Mouse (Mus musculus) MEL (cell line): ENCODE results near the gene Axin2.

Experiments used
- CTCF ChIP-seq, 3 experiments: IDR thresholded peaks in 2 of 3; conservative IDR thresholded peaks in 1 of 3; 2 replicates each; pipeline ENCODE4 v1.5.1; 2011 to 2012; ENCODE audit warnings: low read length in 3 of 3, low read depth in 2 of 3, mild to moderate bottlenecking in 2 of 3, improper control_type of control experiment in 1 of 3, inconsistent platforms in 1 of 3, mixed read lengths in 1 of 3, moderate library complexity in 1 of 3; ENCODE audit not compliant: control insufficient read depth in 1 of 3, insufficient read depth in 1 of 3, poor library complexity in 1 of 3, severe bottlenecking in 1 of 3
- EP300 ChIP-seq, 2 experiments: IDR thresholded peaks; 2 replicates each; pipeline ENCODE4 v1.6.1; 2011; ENCODE audit warnings: improper control_type of control experiment in 2 of 2, low read length in 2 of 2, low read depth in 1 of 2, mild to moderate bottlenecking in 1 of 2
- GABPA ChIP-seq: IDR thresholded peaks from 2 replicates; pipeline ENCODE4 v1.6.1; 2012; ENCODE audit warnings: low read depth, mild to moderate bottlenecking, inconsistent platforms, low read length, improper control_type of control experiment, moderate library complexity
- HCFC1 ChIP-seq: IDR thresholded peaks from 2 replicates; pipeline ENCODE4 v1.6.1; 2012; ENCODE audit warnings: low read depth, mild to moderate bottlenecking, inconsistent platforms, low read length, improper control_type of control experiment, moderate library complexity
- KAT2A ChIP-seq: conservative IDR thresholded peaks from 2 replicates; pipeline ENCODE4 v1.6.1; 2012; ENCODE audit warnings: low read depth, low read length, improper control_type of control experiment, inconsistent platforms
- MXI1 ChIP-seq: IDR thresholded peaks from 2 replicates; pipeline ENCODE4 v1.6.1; 2011; ENCODE audit warnings: mild to moderate bottlenecking, low read depth, low read length, improper control_type of control experiment
- POLR2A ChIP-seq, 2 experiments: IDR thresholded peaks; 2 replicates each; pipeline ENCODE4 v1.6.1; 2011 to 2012; ENCODE audit warnings: low read length in 2 of 2, mild to moderate bottlenecking in 2 of 2, control low read depth in 1 of 2, improper control_type of control experiment in 1 of 2, low read depth in 1 of 2, moderate library complexity in 1 of 2; ENCODE audit not compliant: control insufficient read depth in 1 of 2, insufficient read depth in 1 of 2, poor library complexity in 1 of 2
- SMC3 ChIP-seq: IDR thresholded peaks from 2 replicates; pipeline ENCODE4 v1.6.1; 2011; ENCODE audit warnings: low read depth, low read length, improper control_type of control experiment
- TBP ChIP-seq: IDR thresholded peaks from 2 replicates; pipeline ENCODE4 v1.8.0; 2011; ENCODE audit warnings: low read depth, low read length, improper control_type of control experiment
- TCF12 ChIP-seq: IDR thresholded peaks from 2 replicates; pipeline ENCODE4 v1.6.1; 2014; ENCODE audit warnings: low read depth, mild to moderate bottlenecking, inconsistent platforms, low read length, improper control_type of control experiment, moderate library complexity
- USF1 ChIP-seq: IDR thresholded peaks from 2 replicates; pipeline ENCODE4 v1.6.1; 2014; ENCODE audit warnings: low read depth, mild to moderate bottlenecking, inconsistent platforms, low read length, improper control_type of control experiment, moderate library complexity
- ZMIZ1 ChIP-seq: IDR thresholded peaks from 2 replicates; pipeline ENCODE4 v1.6.1; 2012; ENCODE audit warnings: low read depth, mild to moderate bottlenecking, inconsistent platforms, low read length, improper control_type of control experiment, moderate library complexity
- ZNF384 ChIP-seq: IDR thresholded peaks from 2 replicates; pipeline ENCODE4 v1.6.1; 2012; ENCODE audit warnings: low read depth, mild to moderate bottlenecking, inconsistent platforms, low read length, improper control_type of control experiment

- TF ChIP-seq POLR2A (IDR thresholded peaks at IDR 0.05; ENCODE audit: control insufficient read depth in 1 of 2, insufficient read depth in 1 of 2, low read depth in 1 of 2, low read length in 2 of 2, poor library complexity in 1 of 2): no peak
- TF ChIP-seq SMC3: no peak
- no peak for TF ChIP-seq ZMIZ1
- TF ChIP-seq EP300 (IDR thresholded peaks at IDR 0.05; ENCODE audit: low read depth in 1 of 2, low read length in 2 of 2): no peak
- no peak for TF ChIP-seq GABPA
- TF ChIP-seq MXI1: no peak
- TF ChIP-seq TCF12: no peak
- no peak for TF ChIP-seq TBP
- TF ChIP-seq CTCF (IDR thresholded peaks at IDR 0.05 in 2 of 3, conservative IDR thresholded peaks at IDR 0.05 in 1 of 3; ENCODE audit: control insufficient read depth in 1 of 3, insufficient read depth in 1 of 3, low read depth in 2 of 3, low read length in 3 of 3, poor library complexity in 1 of 3, severe bottlenecking in 1 of 3): no peak
- no peak for TF ChIP-seq USF1
- no peak for TF ChIP-seq KAT2A
- no peak for TF ChIP-seq ZNF384
- no peak for TF ChIP-seq HCFC1
These were observed 63.4 kb downstream of the Axin2 start for GRCm38 (mm10) chr11:108983409-108984064.
